Mouse (Mus musculus) limb, embryonic 14.5 days (tissue): ENCODE results near the gene Srf. TPM values are rescaled to one million over a fixed set of nuclear protein-coding genes. Genes with fewer than 3 reads are reported as not detected.
"Not testable (repeated sequence)": the region's sequence is repeated elsewhere in the genome, so short reads cannot be mapped to it uniquely, and the experiment has no call there.

Experiments used
- ATAC-seq: fragments of 200-750 bp; cut with Nextera tagmentation; 2 replicates; pipeline ENCODE4 v1.8.0; 2017; ENCODE audit warnings: low read depth, moderate number of reproducible peaks, moderate TSS enrichment; ENCODE audit not compliant: low FRiP score
- DNase-seq: peaks from one replicate; pipeline ENCODE4 v3.0.0-alpha.2; 2015; ENCODE audit warnings: low spot score
- H3K27ac ChIP-seq: fragments of 300-500 bp; sonication (generic); replicated peaks from 2 replicates; pipeline ENCODE4 v1.5.1; 2014; ENCODE audit warnings: low read depth, mild to moderate bottlenecking, low read length, moderate library complexity, mixed read lengths
- H3K27me3 ChIP-seq: fragments of 300-500 bp; sonication (generic); 2 replicates; pipeline ENCODE4 v1.6.1; 2014; ENCODE audit warnings: low read length, mixed read lengths; ENCODE audit not compliant: control insufficient read depth, insufficient read depth
- H3K36me3 ChIP-seq: fragments of 300-500 bp; sonication (generic); 2 replicates; pipeline ENCODE4 v1.6.1; 2014; ENCODE audit warnings: mild to moderate bottlenecking, low read length, moderate library complexity, mixed read lengths; ENCODE audit not compliant: control insufficient read depth, insufficient read depth
- H3K4me1 ChIP-seq: fragments of 300-500 bp; sonication (generic); 2 replicates; pipeline ENCODE4 v1.6.1; 2014; ENCODE audit warnings: antibody characterized with exemption, low read length, mixed read lengths; ENCODE audit not compliant: control insufficient read depth, insufficient read depth
- H3K4me2 ChIP-seq: fragments of 300-500 bp; sonication (generic); replicated peaks from 2 replicates; pipeline ENCODE4 v1.6.1; 2014; ENCODE audit warnings: low read depth, mild to moderate bottlenecking, low read length, moderate library complexity; ENCODE audit not compliant: severe bottlenecking
- H3K4me3 ChIP-seq: fragments of 300-500 bp; sonication (generic); replicated peaks from 2 replicates; pipeline ENCODE4 v1.5.1; 2014; ENCODE audit warnings: low read length
- H3K9ac ChIP-seq: fragments of 300-500 bp; sonication (generic); 2 replicates; pipeline ENCODE4 v1.6.1; 2014; ENCODE audit warnings: mild to moderate bottlenecking, low read depth, low read length, moderate library complexity; ENCODE audit not compliant: severe bottlenecking
- H3K9me3 ChIP-seq: fragments of 300-500 bp; sonication (generic); 2 replicates; pipeline ENCODE4 v1.6.1; 2016; ENCODE audit warnings: low read length; ENCODE audit not compliant: control insufficient read depth
- POLR2A ChIP-seq: fragments of 200-500 bp; IDR thresholded peaks from 2 replicates; pipeline ENCODE4 v1.8.0; 2012; ENCODE audit warnings: inconsistent platforms, mild to moderate bottlenecking, moderate library complexity, borderline replicate concordance; ENCODE audit not compliant: insufficient read depth, insufficient read length; ENCODE audit errors: extremely low read depth
- WGBS: fragments of 180-500 bp; shearing (Covaris S2); extraction: QIAGEN DNeasy Blood & Tissue Kit; methylation state at CpG from one replicate; pipeline ENCODE4 v1.1.7; 2014; 5-methylcytosine and 5-hydroxymethylcytosine counted together
- polyA plus RNA-seq, 2 experiments: library from polyadenylated mRNA; depleted of rRNA in 1 of 2; stranded (reverse) in 1 of 2; unstranded in 1 of 2; fragments of >200 nt; fragmentation: Nextera tagmentation in 1 of 2; extraction: Ambion mirVana in 1 of 2; gene quantifications; 2 replicates each; pipeline versions ENCODE4 v1.2.1 to v1.2.3; 2012 to 2014

Gene Srf
- polyA plus RNA-seq, 2 experiments: 10.2 to 87.2 TPM

DNA sequence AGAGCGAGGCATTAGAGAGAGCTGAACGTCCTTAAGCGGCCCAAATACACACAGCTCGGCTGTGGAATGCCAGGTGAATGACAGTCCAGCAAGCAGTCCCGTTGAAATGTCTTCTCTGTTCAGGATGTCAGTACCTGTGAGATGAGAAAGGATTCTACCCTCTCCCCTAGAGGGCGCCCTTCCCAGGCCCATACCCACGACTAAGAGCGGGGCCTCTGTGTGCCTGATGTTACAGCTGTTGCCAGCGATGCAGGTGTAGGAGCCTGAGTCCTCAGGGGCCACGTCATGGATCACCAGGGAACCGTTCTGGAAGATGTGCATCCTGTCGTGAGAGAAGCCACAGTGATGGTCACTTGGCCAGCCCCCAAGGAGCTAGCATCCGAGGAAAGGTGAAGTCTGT, 20.1 kb upstream of the Srf start:
- ATAC-seq (no peak), DNase-seq (no peak)
- Histone ChIP-seq H3K4me1 (no peaks in the 10 kb centered on the region), H3K4me2 (no peak overlapping the region), H3K27me3 (no peaks in the 10 kb centered on the region), H3K4me3 (no peak overlapping the region), H3K36me3 (peaks cover 91% of the 10 kb centered on the region), H3K27ac (no peak overlapping the region), H3K9me3 (no peaks in the 10 kb centered on the region), H3K9ac (no peak overlapping the region)
- WGBS: 85% methylated on average over 13 of the region's 13 CpGs
- no peak for TF ChIP-seq POLR2A

- DNase-seq: no peak
- no peaks in the 10 kb centered on the region for H3K4me1 ChIP-seq
- H3K27ac ChIP-seq: no peak overlapping the region
- 95% methylated on average over 7 of the region's 7 CpGs for WGBS
- TF ChIP-seq POLR2A: no peak
- H3K9ac ChIP-seq: no peak overlapping the region
- H3K9me3 ChIP-seq: no peaks in the 10 kb centered on the region
- ATAC-seq: no peak
- peaks cover 91% of the 10 kb centered on the region for H3K36me3 ChIP-seq
- no peak overlapping the region for H3K4me3 ChIP-seq
- no peaks in the 10 kb centered on the region for H3K27me3 ChIP-seq
- no peak overlapping the region for H3K4me2 ChIP-seq
These were observed 18.6 kb upstream of the Srf start for GRCm38 (mm10) chr17:46574535-46574934.

DNA sequence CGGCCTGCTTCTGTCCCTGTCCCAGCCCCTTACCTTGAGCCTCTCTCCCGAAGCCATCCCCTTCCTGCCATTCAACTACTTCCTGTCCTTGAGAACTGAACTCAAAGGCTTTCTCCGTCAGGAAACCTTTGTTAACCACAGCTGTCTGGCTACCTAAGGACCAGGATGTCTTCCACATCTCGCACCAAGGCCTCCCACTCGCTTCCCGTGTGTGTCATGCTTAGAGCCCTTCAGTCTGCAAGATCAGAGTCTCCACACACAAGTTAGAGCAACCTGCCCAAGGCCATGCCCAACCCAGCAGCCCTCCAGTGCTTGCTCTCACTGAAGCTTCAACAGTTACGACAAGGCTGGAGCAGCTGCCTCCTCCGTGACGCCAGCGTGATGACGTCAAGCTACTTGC, 15.0 kb upstream of the Srf start:
- H3K36me3 ChIP-seq: peaks cover 94% of the 10 kb centered on the region
- no peak overlapping the region for H3K27ac ChIP-seq
- no peak overlapping the region for H3K4me2 ChIP-seq
- H3K4me1 ChIP-seq: no peaks in the 10 kb centered on the region
- H3K9ac ChIP-seq: no peak overlapping the region
- no peak for TF ChIP-seq POLR2A
- WGBS: 90% methylated on average over 11 of the region's 11 CpGs
- ATAC-seq (no peak), DNase-seq (no peak)
- H3K27me3 ChIP-seq: no peaks in the 10 kb centered on the region
- H3K4me3 ChIP-seq: no peak overlapping the region
- no peaks in the 10 kb centered on the region for H3K9me3 ChIP-seq

- no peak overlapping the region for H3K4me2 ChIP-seq
- 93% methylated on average over 6 of the region's 6 CpGs for WGBS
- peaks cover 11% of the 10 kb centered on the region for H3K36me3 ChIP-seq
- no peak overlapping the region for H3K27ac ChIP-seq
- no peaks in the 10 kb centered on the region for H3K27me3 ChIP-seq
- H3K9ac ChIP-seq: no peak overlapping the region
- no peaks in the 10 kb centered on the region for H3K9me3 ChIP-seq
- no peak for TF ChIP-seq POLR2A
- H3K4me3 ChIP-seq: no peak overlapping the region
- no peak for DNase-seq
- ATAC-seq: no peak
- peaks cover 12% of the 10 kb centered on the region for H3K4me1 ChIP-seq
These were observed 3.2 kb upstream of the Srf start for GRCm38 (mm10) chr17:46559146-46559545.

- WGBS: 81% methylated on average over 5 of the region's 5 CpGs
- H3K9ac ChIP-seq: no peak overlapping the region
These were observed 2.2 kb upstream of the Srf start for GRCm38 (mm10) chr17:46558151-46558550.

GRCm38 (mm10) chr17:46557321-46557720, 1.3 kb upstream of the Srf start:
- not testable (repeated sequence) for H3K9me3 ChIP-seq, ATAC-seq, H3K27me3 ChIP-seq, DNase-seq, H3K4me2 ChIP-seq, H3K36me3 ChIP-seq, H3K9ac ChIP-seq
- peak overlapping the region; percentile 89 for H3K27ac ChIP-seq
- H3K4me3 ChIP-seq: peak overlapping the region; percentile 99; the same call in 1 of the 2 replicates
- peaks cover 28% of the 10 kb centered on the region for H3K4me1 ChIP-seq

More at GRCm38 (mm10) chr17:46558151-46558550, 2.2 kb upstream of the Srf start:
- no peak overlapping the region for H3K27ac ChIP-seq
- H3K4me3 ChIP-seq: no peak overlapping the region
- DNase-seq (no peak), ATAC-seq (no peak)
- TF ChIP-seq POLR2A: no peak
- no peaks in the 10 kb centered on the region for H3K27me3 ChIP-seq
- no peak overlapping the region for H3K4me2 ChIP-seq
- peaks cover 22% of the 10 kb centered on the region for H3K4me1 ChIP-seq
- peaks cover 4% of the 10 kb centered on the region; the same call in 1 of the 2 replicates for H3K36me3 ChIP-seq
- no peaks in the 10 kb centered on the region for H3K9me3 ChIP-seq
